Mouse (Mus musculus) myocyte (in vitro differentiated cells): ENCODE data around the gene Gbx1. TPM values are rescaled to one million over a fixed set of nuclear protein-coding genes. Genes with fewer than 3 reads are reported as not detected.

Experiments used
- H3K27me3 ChIP-seq: one replicate; pipeline ENCODE4 v1.6.1; 2011; ENCODE audit not compliant: control insufficient read depth, insufficient read depth, insufficient read length
- H3K36me3 ChIP-seq: one replicate; pipeline ENCODE4 v1.6.1; 2011; ENCODE audit not compliant: control insufficient read depth, insufficient read depth
- H3K4me2 ChIP-seq: one replicate; pipeline ENCODE4 v1.6.1; 2011; ENCODE audit warnings: low read depth, control low read depth
- H3K4me3 ChIP-seq: one replicate; pipeline ENCODE4 v1.5.1; 2011; ENCODE audit warnings: mild to moderate bottlenecking, control low read depth, moderate library complexity
- H3K79me2 ChIP-seq: one replicate; pipeline ENCODE4 v1.6.1; 2011; ENCODE audit not compliant: control insufficient read depth, insufficient read depth
- H3ac ChIP-seq: one replicate; pipeline ENCODE4 v1.6.1; 2011; ENCODE audit not compliant: control insufficient read depth, insufficient read length
- CEBPB ChIP-seq: IDR thresholded peaks from 2 replicates; pipeline ENCODE4 v1.6.1; 2011; ENCODE audit warnings: mild to moderate bottlenecking, moderate library complexity; ENCODE audit not compliant: poor library complexity, insufficient read depth, severe bottlenecking
- E2F4 ChIP-seq: IDR thresholded peaks from one replicate; pipeline ENCODE4 v1.6.1; 2011; ENCODE audit warnings: mild to moderate bottlenecking, control low read depth, moderate library complexity; ENCODE audit not compliant: insufficient read depth
- MAX ChIP-seq: IDR thresholded peaks from one replicate; pipeline ENCODE4 v1.6.1; 2011; ENCODE audit warnings: low read depth, mild to moderate bottlenecking, control low read depth
- MYOD1 ChIP-seq, 3 experiments: IDR thresholded peaks; one replicate each; pipeline ENCODE4 v1.6.1; 2011; ENCODE audit warnings: control low read depth in 2 of 3, low read depth in 2 of 3, mild to moderate bottlenecking in 2 of 3, moderate library complexity in 1 of 3; ENCODE audit not compliant: insufficient read length in 2 of 3, control insufficient read depth in 1 of 3
- MYOG ChIP-seq, 3 experiments: IDR thresholded peaks; one replicate each; pipeline ENCODE4 v1.6.1; 2011; ENCODE audit warnings: control low read depth in 2 of 3, low read depth in 2 of 3, mild to moderate bottlenecking in 2 of 3; ENCODE audit not compliant: insufficient read length in 2 of 3, control insufficient read depth in 1 of 3, insufficient read depth in 1 of 3
- POLR2A ChIP-seq: IDR thresholded peaks from one replicate; pipeline ENCODE4 v1.6.1; 2011; ENCODE audit warnings: low read depth, mild to moderate bottlenecking, control low read depth, moderate library complexity; ENCODE audit not compliant: insufficient read length
- POLR2AphosphoS2 ChIP-seq: IDR thresholded peaks from one replicate; pipeline ENCODE4 v1.6.1; 2011; ENCODE audit warnings: low read depth, control low read depth; ENCODE audit not compliant: insufficient read length
- REST ChIP-seq: IDR thresholded peaks from one replicate; pipeline ENCODE4 v1.6.1; 2011; ENCODE audit warnings: mild to moderate bottlenecking, control low read depth, moderate library complexity; ENCODE audit not compliant: insufficient read depth, insufficient read length
- SRF ChIP-seq: IDR thresholded peaks from one replicate; pipeline ENCODE4 v1.6.1; 2011; ENCODE audit warnings: low read depth; ENCODE audit not compliant: control insufficient read depth, insufficient read length
- TCF12 ChIP-seq: IDR thresholded peaks from one replicate; pipeline ENCODE4 v1.6.1; 2011; ENCODE audit warnings: mild to moderate bottlenecking, control low read depth; ENCODE audit not compliant: poor library complexity, insufficient read depth, severe bottlenecking
- TCF3 ChIP-seq: IDR thresholded peaks from one replicate; pipeline ENCODE4 v1.6.1; 2011; ENCODE audit warnings: low read depth, control low read depth; ENCODE audit not compliant: insufficient read length
- USF1 ChIP-seq: IDR thresholded peaks from one replicate; pipeline ENCODE4 v1.6.1; 2011; ENCODE audit warnings: low read depth, mild to moderate bottlenecking, control low read depth, moderate library complexity
- polyA plus RNA-seq: library from polyadenylated mRNA; unstranded; fragments of >200 nt; fragmentation: generic; extraction: Trizol; gene quantifications from one replicate; pipeline ENCODE4 v1.2.1, GENCODE M21; 2012; ENCODE audit warnings: missing spikeins

Gene Gbx1
- polyA plus RNA-seq, 1 experiment, result 2.5 TPM

- Histone ChIP-seq H3K4me3 (no peak overlapping the region), H3ac (no peak overlapping the region), H3K36me3 (no peaks in the 10 kb centered on the region), H3K4me2 (no peak overlapping the region), H3K79me2 (peaks cover 95% of the 10 kb centered on the region), H3K27me3 (no peaks in the 10 kb centered on the region)
- no peak for TF ChIP-seq MYOD1 (IDR thresholded peaks at IDR 0.05; ENCODE audit: control insufficient read depth in 1 of 3, insufficient read length in 2 of 3, low read depth in 2 of 3)
- no peak for TF ChIP-seq REST
- no peak for TF ChIP-seq TCF12
- no peak for TF ChIP-seq MAX
- TF ChIP-seq SRF, result no peak
- no peak for TF ChIP-seq POLR2AphosphoS2
- TF ChIP-seq TCF3, result no peak
- TF ChIP-seq USF1, result no peak
- TF ChIP-seq E2F4, result no peak
- no peak for TF ChIP-seq CEBPB
- TF ChIP-seq POLR2A, result no peak
- TF ChIP-seq MYOG (IDR thresholded peaks at IDR 0.05; ENCODE audit: control insufficient read depth in 1 of 3, insufficient read depth in 1 of 3, insufficient read length in 2 of 3, low read depth in 2 of 3), result no peak
Observed at GRCm38 (mm10) chr5:24466762-24467161, 60.2 kb downstream of the Gbx1 start.

- Histone ChIP-seq H3K79me2 (peaks cover 82% of the 10 kb centered on the region), H3K36me3 (no peaks in the 10 kb centered on the region), H3ac (no peak overlapping the region), H3K27me3 (no peaks in the 10 kb centered on the region), H3K4me2 (peak overlapping the region; percentile 83), H3K4me3 (no peak overlapping the region)
- TF ChIP-seq USF1 (no peak), E2F4 (no peak), CEBPB (no peak), SRF (no peak), REST (no peak), MYOG (IDR thresholded peaks at IDR 0.05; ENCODE audit: control insufficient read depth in 1 of 3, insufficient read depth in 1 of 3, insufficient read length in 2 of 3, low read depth in 2 of 3) (no peak), POLR2A (no peak), TCF12 (no peak), MYOD1 (IDR thresholded peaks at IDR 0.05; ENCODE audit: control insufficient read depth in 1 of 3, insufficient read length in 2 of 3, low read depth in 2 of 3) (no peak)
Observed at GRCm38 (mm10) chr5:24455613-24456012, 71.4 kb downstream of the Gbx1 start.

GRCm38 (mm10) chr5:24455076-24455475 lies 71.9 kb downstream of the Gbx1 start:
- H3K27me3 ChIP-seq, result no peaks in the 10 kb centered on the region
- H3K4me2 ChIP-seq, result peak overlapping the region; percentile 83
- H3K79me2 ChIP-seq, result peaks cover 76% of the 10 kb centered on the region
- no peak overlapping the region for H3ac ChIP-seq
- H3K4me3 ChIP-seq, result no peak overlapping the region
- no peaks in the 10 kb centered on the region for H3K36me3 ChIP-seq
- TF ChIP-seq TCF12 (peak; percentile 9), MAX (no peak), MYOD1 (IDR thresholded peaks at IDR 0.05; ENCODE audit: control insufficient read depth in 1 of 3, insufficient read length in 2 of 3, low read depth in 2 of 3) (peak in 2 of 3 experiments; percentile 20 to 47)

DNA sequence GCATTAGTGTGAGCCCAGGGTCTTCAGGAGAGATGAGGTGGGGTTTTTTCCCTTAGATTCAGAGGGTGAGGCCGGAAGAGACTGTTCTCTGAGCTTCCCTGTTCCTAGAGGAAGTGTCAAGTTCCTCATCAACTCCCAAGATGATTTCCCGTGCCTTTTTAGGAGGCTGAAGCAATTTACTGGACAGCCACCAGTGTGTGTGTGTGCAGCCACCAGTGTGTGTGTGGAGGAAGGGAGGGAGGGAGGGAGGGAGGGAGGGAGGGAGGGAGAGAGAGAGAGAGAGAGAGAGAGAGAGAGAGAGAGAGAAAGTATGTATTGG lies 73.1 kb downstream of the Gbx1 start:
- H3K36me3 ChIP-seq, result no peaks in the 10 kb centered on the region
- no peak overlapping the region for H3ac ChIP-seq
- no peak for TF ChIP-seq E2F4
- TF ChIP-seq TCF12, result no peak
- no peak for TF ChIP-seq MAX
- no peak for TF ChIP-seq MYOD1 (IDR thresholded peaks at IDR 0.05; ENCODE audit: control insufficient read depth in 1 of 3, insufficient read length in 2 of 3, low read depth in 2 of 3)
- TF ChIP-seq MYOG (IDR thresholded peaks at IDR 0.05; ENCODE audit: control insufficient read depth in 1 of 3, insufficient read depth in 1 of 3, insufficient read length in 2 of 3, low read depth in 2 of 3), result no peak
- H3K4me3 ChIP-seq, result peak overlapping the region; percentile 87
- H3K4me2 ChIP-seq, result peak overlapping the region; percentile 83
- peaks cover 66% of the 10 kb centered on the region for H3K79me2 ChIP-seq
- H3K27me3 ChIP-seq, result no peaks in the 10 kb centered on the region

GRCm38 (mm10) chr5:24453283-24453984 lies 73.6 kb downstream of the Gbx1 start:
- peak overlapping the region; percentile 87 for H3K4me3 ChIP-seq
- TF ChIP-seq REST, result no peak
- peak; percentile 44 for TF ChIP-seq POLR2A
- peak in 1 of 3 experiments; percentile 53 for TF ChIP-seq MYOG (IDR thresholded peaks at IDR 0.05; ENCODE audit: control insufficient read depth in 1 of 3, insufficient read depth in 1 of 3, insufficient read length in 2 of 3, low read depth in 2 of 3)
- TF ChIP-seq MYOD1 (IDR thresholded peaks at IDR 0.05; ENCODE audit: control insufficient read depth in 1 of 3, insufficient read length in 2 of 3, low read depth in 2 of 3), result peak in 2 of 3 experiments; percentile 38 to 62
- H3K27me3 ChIP-seq, result no peaks in the 10 kb centered on the region
- peak overlapping the region; percentile 94 for H3ac ChIP-seq
- H3K36me3 ChIP-seq, result no peaks in the 10 kb centered on the region
- H3K79me2 ChIP-seq, result peaks cover 61% of the 10 kb centered on the region
- peak overlapping the region; percentile 83 for H3K4me2 ChIP-seq

Other genes starting within 250 kb of the Gbx1 start
- 10.3 TPM for gene Kcnh2, start 175.6 kb downstream of the Gbx1 start, polyA plus RNA-seq
- gene Nos3, start 162.4 kb downstream of the Gbx1 start, polyA plus RNA-seq, result 0.92 TPM
- gene Atg9b, start 135.1 kb downstream of the Gbx1 start, polyA plus RNA-seq, result 4.0 TPM
- gene Abcb8, start 133.5 kb downstream of the Gbx1 start, polyA plus RNA-seq, result 37.7 TPM
- gene Asic3, start 113.8 kb downstream of the Gbx1 start, polyA plus RNA-seq, result 0.24 TPM
- gene Cdk5, start 103.7 kb downstream of the Gbx1 start, polyA plus RNA-seq, result 30.0 TPM
- gene Slc4a2, start 103.4 kb downstream of the Gbx1 start, polyA plus RNA-seq, result 96.4 TPM
- 124 TPM for gene Fastk, start 81.9 kb downstream of the Gbx1 start, polyA plus RNA-seq
- 14.2 TPM for gene Tmub1, start 79.3 kb downstream of the Gbx1 start, polyA plus RNA-seq
- 119 TPM for gene Agap3, start 75.0 kb downstream of the Gbx1 start, polyA plus RNA-seq
- gene Asb10, start 13.8 kb upstream of the Gbx1 start, polyA plus RNA-seq, result 0.77 TPM
- gene 4931409K22Rik, start 29.6 kb upstream of the Gbx1 start, polyA plus RNA-seq, result not detected
- 137 TPM for gene Abcf2, start 50.3 kb upstream of the Gbx1 start, polyA plus RNA-seq
- 39.5 TPM for gene Chpf2, start 59.5 kb upstream of the Gbx1 start, polyA plus RNA-seq
- 128 TPM for gene Smarcd3, start 97.2 kb upstream of the Gbx1 start, polyA plus RNA-seq
- 28.5 TPM for gene Nub1, start 158.3 kb upstream of the Gbx1 start, polyA plus RNA-seq
- not detected for gene Wdr86, start 203.5 kb upstream of the Gbx1 start, polyA plus RNA-seq
- gene Crygn, start 230.8 kb upstream of the Gbx1 start, polyA plus RNA-seq, result not detected